Mouse (Mus musculus): ENCODE data around the gene Glrx5.

The Glrx5 gene

GRCm38 (mm10) chr12:105073708-105074107, 41.2 kb downstream of the Glrx5 start:
- peak; percentile 69 for DNase-seq (ENCODE audit: low read depth)

- no peak for DNase-seq (ENCODE audit: low read depth)
Measured at GRCm38 (mm10) chr12:105075496-105075895, 43.0 kb downstream of the Glrx5 start.

- DNase-seq (ENCODE audit: low read depth), result no peak
Measured at GRCm38 (mm10) chr12:105076511-105076910, 44.0 kb downstream of the Glrx5 start.

GRCm38 (mm10) chr12:105077232-105077631, 44.7 kb downstream of the Glrx5 start:
- DNase-seq (ENCODE audit: low read depth), result no peak

- DNase-seq (ENCODE audit: low read depth), result no peak
Measured at GRCm38 (mm10) chr12:105084171-105084570, 51.7 kb downstream of the Glrx5 start.

- DNase-seq (ENCODE audit: low read depth), result no peak
Measured at GRCm38 (mm10) chr12:105084816-105085215, 52.3 kb downstream of the Glrx5 start.

- no peak for DNase-seq (ENCODE audit: low read depth)
Measured at GRCm38 (mm10) chr12:105085296-105085695, 52.8 kb downstream of the Glrx5 start.

- DNase-seq (ENCODE audit: low read depth), result no peak
Measured at GRCm38 (mm10) chr12:105086781-105087180, 54.3 kb downstream of the Glrx5 start.

GRCm38 (mm10) chr12:105087353-105087752, 54.9 kb downstream of the Glrx5 start:
- DNase-seq (ENCODE audit: low read depth), result no peak

GRCm38 (mm10) chr12:105089231-105089630, 56.7 kb downstream of the Glrx5 start:
- no peak for DNase-seq (ENCODE audit: low read depth)

GRCm38 (mm10) chr12:105091604-105092003, 59.1 kb downstream of the Glrx5 start:
- DNase-seq (ENCODE audit: low read depth), result no peak

All from NIH3T3 (cell line).